Mouse (Mus musculus): ENCODE results near the gene Gm12248.
"Not testable (repeated sequence)": the region's sequence is repeated elsewhere in the genome, so short reads cannot be mapped to it uniquely, and the experiment has no call there.

Gene Gm12248

DNA sequence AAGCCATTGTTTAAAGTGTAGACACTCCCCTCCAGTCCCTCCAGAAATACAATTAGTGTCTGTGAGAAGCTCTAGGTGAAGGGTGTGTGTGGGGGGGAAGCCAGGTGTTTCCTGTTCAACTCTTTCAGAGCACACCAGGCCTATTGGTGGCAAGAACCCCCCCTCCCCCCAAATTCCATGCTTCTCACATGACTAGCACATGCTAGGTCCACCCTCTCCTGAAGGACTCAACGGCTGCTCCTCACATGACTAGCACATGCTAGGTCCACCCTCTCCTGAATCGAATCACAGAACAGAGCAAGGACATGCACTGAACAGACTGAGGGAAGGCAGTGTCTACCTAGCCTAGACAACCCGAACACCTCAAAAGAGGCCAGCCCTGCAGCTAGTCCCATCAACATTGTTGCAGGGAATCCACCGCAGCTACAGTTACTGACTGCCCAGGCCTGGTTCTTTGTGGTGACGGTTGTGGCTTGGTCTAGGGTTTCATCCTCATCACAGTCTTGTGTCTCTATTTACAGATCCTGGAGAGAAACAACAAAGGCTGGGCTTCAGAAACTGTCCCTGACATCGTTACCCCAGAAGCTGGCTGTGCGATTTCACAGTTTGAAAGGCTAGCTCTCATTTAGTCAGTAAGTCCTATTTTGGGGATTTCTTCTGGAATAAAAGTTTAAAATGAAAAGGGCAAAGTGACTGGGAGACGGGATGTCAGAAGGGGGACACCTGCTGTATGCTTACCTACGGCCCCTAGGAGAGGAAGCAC is 9.8 kb upstream of the Gm12248 start:
- no peak for DNase-seq (ENCODE audit: low spot score in 2 of 2)

DNA sequence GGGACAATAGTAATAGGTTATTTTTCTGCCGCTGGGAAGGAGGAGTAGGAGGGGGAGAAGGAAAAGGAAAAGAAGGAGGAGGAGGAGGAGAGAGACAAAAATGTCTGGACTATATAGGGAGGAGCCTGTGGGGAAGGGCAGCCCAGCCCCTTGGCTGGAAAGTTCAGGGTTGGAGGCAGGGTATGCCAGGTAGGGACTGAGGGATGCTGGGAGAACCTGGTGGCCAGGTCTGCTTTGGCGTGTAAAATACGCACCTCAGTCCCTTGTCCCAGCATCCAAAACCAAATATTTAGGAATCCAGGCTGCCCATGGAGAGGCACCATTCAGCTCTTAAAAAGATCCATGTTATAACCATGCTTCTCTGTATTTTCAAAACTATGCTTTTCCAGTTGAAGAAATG is 9.2 kb upstream of the Gm12248 start:
- no peak for DNase-seq (ENCODE audit: low spot score in 2 of 2)

DNA sequence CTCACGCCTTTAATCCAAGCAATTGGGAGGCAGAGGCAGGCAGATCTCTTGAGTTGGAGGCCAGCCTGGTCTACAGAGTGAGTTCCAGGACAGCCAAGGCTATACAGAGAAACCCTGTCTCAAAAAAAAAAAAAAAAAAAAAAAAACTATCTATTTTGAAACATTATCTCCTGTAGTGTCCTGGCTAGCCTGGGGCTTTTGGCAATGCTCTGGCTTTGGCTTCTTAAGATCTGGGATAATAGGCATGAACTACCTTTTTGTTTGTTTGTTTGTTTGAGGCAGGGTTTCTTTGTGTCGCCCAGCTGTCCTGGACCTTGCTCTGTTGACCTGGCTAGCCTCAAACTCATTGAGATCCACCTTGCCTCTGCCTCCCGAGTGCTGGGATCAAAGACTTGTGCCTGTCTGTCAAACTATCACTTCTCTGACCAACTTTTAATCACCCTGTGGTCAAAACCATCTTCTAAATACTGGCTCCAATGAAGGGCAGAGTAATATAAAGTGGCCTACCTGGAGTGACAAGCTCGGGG is 8.3 kb upstream of the Gm12248 start:
- no peak for DNase-seq (ENCODE audit: low spot score in 2 of 2)

DNA sequence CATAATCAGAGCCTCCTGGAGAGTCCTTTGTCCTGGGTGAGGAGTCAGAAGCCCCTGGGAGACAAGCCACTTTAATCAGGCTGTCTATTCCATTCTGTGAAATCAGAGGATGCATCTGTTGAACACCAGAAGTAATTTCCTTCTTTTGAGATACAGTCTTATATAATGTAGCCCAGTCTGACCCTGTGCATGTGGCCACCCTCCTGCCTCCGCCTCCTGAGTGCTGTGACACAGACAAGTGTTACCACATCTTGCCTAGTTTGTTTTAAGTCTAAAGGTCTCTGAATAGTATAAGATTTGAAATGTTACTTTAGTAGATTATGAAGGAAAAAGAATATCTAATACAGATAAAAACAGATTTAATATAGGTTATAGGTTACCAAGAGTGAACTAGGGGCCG is 7.1 kb upstream of the Gm12248 start:
- DNase-seq (ENCODE audit: low spot score in 2 of 2) = no peak

DNA sequence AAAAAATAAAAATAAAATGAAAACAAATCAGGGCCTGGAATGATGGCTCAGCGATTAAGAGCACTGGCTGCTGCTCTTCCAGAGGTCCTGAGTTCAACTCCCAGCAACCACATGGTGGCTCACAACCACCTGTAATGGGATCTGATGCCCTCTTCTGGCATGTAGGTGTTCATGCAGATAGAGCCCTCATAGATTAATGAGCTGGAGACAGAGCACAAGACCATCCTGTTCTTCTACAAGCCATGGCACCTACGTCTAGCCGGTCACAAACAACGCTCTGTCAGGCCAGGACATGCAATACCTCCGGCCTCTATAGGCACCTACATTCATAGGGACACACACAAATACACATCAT is 5.4 kb upstream of the Gm12248 start:
- not testable (repeated sequence) for DNase-seq (ENCODE audit: low spot score in 2 of 2)

DNA sequence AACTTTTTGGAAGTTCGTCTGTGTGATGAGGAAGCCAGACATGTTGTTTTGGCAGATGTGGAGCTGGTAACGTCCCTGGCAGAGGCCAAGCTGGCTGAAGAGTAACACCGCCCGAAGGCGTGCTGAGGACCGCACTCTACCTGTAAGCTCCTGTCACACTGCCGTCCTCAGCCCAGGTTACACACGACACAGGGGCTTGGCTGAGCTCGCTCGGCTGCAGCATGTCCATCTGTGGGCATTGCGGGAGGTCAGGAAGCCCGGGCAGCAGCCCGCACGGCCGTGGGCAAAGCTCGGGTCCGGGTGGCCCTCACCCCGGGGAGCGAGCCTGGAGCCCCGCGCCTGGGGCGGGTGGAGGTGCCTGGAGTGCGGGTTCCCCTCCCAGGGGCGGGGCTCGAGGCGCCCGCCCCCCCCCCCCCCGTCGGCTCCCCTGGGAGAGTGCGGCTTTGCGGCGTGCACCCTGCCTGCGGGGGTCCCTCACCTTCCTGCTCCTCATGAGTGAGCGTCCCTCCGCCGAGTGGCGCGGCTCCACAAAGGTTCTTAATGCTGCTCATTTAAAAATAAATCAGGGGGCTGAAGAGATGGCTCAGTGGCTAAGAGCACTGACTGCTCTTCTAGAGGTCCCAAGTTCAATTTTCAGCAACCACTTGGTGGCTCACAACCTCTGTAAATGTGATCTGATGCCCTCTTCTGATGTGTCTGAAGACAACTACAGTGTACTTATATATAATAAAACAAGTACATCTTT is 4.9 kb upstream of the Gm12248 start:
- no peak for DNase-seq (ENCODE audit: low spot score in 2 of 2)

DNA sequence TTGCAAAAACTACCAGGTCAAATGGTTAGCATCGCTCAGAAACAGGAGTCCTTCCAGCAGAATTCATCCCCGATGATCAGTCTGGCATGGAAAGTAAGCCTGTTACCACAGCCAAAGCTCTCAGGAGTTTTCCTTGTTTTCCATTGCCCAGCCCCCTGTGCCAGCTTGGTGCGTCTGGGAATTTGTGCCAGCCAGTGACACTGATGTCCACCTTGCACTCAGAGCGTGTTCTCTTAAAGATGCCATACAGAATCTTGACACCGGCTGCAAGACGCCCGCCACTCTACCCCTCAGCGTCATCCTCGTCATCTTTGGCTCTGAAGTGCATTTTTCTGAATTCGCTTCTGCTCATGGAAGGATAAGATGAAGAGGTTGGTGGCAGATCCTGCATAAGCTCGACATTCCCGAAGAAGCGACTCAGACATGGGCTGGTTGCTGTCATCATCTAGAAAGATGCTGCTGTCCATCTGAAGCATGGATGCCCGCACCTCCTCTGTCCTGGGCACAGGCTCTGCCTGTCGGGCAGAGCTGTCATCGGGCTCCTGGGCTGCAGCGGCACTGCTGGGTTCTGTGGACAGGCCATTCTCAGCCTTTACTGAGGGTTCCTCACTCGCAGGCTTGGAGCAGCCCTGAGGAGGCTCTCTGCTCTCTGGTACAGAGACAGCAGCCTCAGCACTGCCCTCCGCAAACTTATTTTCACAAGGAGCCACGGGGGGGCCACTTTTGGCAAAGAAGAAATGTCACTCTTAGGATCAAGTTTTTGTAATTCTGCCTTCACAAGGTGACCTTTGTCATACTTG is 4.1 kb upstream of the Gm12248 start:
- no peak for DNase-seq (ENCODE audit: low spot score in 2 of 2)

DNA sequence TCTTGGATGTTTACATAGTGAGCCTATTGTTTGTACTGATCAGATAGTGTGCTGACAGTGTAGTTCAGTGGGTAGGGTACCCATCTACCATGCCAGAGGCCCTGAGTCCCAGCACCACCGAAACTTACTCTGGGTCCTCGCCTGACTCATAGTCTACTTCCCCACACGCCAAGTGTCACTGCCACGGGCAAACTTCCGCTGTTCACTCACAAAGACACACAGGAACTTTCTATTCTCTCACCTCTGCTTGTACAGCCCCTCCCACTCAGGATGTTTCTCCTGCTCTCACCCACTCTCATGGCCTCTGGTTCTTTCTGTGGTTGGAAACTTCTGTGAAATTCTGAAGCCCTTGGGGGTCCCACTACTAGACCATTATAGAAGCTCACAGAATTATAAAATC is 3.2 kb upstream of the Gm12248 start:
- DNase-seq (ENCODE audit: low spot score in 2 of 2) = no peak

DNA sequence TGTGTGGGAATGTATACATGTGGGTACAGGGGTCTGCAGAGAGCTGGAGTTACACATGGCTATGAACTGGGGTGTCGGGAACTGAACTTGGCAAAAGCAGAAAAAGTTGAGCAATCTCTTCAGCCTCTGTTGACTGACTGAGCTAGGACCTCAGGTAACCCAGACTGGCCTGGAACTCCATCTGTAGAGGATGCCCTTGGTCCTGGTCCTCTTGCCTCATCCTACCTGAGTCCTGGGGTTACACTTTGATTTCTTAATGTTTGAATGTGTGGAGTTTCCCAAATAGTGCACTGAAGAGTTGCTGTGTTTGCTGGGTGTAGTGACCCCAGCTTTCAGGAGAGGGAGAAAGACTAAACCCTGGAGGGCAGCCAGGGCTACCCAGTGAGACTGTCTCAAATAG is 2.6 kb upstream of the Gm12248 start:
- DNase-seq (ENCODE audit: low spot score in 2 of 2) = no peak

DNA sequence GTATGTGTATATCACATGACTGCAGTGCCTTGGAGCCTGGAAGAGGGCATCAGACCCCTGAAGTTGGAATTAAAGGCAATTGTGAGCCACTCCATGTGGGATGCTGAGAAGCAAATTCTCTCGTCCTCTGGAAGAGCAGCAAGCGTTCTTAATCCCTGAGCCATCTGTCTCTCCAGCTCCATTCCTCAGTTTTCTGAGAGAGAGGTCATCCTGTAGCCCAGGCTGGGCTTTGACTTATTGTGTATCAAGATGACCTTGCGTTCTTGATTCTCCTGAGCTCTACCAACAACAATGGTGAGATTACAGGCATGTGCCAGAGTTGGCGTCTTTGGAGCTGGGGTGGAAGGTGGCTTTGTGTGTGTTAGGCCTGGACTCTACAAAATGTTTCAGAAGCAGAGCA is 1.8 kb upstream of the Gm12248 start:
- no peak for DNase-seq (ENCODE audit: low spot score in 2 of 2)

DNA sequence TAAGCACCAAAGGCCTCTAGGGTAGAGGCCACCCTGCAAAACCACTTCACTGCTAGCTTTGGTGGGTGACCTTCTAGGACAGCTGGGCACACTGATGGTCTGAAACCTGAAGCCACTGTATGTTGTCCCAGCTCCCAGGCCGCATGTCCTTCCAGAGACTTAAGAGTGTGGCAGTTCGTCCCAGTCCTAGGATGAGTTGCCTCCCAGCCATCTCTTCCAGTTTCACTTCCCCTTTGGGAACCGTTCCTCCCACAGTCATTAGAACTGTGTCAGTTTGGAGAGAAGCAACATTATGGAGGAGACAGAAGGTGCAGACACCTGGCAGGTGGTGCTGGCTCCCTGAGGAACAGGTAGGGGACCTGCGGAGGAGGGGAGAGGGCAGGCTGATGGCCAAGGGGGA is 393 bp downstream of the Gm12248 start:
- no peak for DNase-seq (ENCODE audit: low spot score in 2 of 2)

DNA sequence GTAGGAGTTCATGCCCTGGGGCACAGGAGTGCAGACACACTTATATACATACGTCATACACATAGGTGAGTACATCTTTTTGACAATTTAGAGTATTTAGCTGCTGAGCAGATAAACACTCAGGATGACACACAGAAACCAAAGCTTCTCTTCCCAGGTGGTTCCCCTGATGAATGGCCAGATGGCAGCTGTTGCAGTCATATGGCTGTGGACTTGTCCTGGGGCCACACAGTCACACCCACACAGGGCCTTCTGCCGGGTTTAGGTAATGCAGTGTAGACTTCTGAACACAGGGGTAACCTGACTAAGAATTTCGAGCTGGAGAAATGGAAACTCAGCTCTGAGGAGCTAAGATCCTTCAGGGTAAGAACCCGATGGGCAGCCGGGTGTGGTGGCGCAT is 11.2 kb downstream of the Gm12248 start:
- DNase-seq (ENCODE audit: low spot score in 2 of 2) = no peak

DNA sequence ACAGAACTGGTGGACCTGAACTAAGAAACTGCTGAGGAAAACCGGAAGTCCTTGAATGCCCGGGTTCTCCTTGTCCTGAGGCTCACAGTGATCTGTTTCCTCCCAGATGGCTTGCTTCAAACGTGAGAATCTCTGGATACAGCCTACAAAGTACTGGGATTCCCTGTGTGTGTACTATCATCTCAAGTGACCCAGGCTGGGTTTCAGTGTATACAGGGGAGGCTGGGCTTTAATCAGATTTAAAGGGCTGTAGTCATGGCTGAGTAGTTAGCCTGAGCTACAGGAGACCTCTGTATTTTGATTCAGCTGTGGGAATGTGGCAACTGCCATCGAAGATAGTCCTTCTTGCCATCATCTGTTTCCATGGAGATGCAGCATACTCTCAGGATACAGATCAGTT is 15.7 kb downstream of the Gm12248 start:
- no peak for DNase-seq (ENCODE audit: low spot score in 2 of 2)

DNA sequence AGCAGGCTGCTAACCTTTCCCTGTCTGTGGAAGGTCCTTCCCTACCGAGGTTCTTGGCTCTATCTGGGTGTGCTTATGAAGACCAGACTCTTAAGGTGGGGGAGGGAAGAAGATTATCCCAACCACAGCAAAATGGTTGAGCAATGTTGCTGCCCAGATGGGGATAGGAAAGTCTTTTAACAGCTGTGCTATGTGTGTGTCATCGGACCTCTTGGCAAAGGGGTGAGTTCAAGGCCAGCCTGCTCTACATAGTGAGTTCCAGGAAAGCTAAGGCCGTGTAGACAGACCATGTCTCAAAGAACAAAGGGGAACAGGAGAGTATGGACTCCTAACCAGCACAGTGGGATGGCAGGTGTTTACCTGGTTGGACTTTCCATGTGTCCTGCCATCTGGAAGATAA is 20.0 kb downstream of the Gm12248 start:
- no peak for DNase-seq (ENCODE audit: low spot score in 2 of 2)

DNA sequence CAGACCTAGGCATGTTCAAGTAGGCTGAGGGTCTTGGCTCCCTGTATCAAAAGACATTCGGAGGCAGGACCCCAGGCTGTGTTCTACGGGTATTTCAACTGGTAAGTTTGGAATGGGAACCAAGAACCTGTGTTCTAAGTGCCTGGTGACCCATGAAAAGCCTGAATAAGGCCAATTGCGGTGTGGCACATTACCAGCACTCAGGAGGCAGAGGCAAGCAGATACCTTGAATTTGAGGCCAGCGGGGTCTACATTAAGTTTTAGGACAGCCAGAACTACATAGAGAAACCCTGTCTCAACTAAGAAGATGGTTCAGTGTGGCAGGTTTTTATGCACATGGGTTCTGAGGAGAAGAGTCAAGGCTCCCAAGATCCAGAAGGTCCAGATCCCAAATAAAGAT is 27.9 kb downstream of the Gm12248 start:
- DNase-seq (ENCODE audit: low spot score in 2 of 2) = no peak

DNA sequence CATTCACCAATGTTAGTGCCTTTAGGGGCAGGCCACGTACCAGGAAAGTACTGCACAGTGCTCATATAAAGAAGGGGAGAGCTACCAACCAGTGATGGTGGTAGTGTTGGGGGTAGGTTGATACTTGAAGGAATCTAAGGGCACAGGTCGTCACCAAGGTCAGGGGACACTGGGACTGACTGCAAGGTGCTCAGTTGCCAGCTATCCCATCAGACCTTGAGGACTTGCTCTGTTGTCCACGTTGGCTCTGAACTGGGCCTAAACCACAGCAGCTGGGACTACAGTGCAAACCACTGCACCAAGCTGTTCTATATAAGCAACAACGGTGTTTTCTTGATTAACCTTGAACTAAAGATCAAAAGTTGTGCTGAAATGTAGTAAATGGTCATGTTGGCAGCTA is 30.3 kb downstream of the Gm12248 start:
- DNase-seq (ENCODE audit: low spot score in 2 of 2) = no peak

DNA sequence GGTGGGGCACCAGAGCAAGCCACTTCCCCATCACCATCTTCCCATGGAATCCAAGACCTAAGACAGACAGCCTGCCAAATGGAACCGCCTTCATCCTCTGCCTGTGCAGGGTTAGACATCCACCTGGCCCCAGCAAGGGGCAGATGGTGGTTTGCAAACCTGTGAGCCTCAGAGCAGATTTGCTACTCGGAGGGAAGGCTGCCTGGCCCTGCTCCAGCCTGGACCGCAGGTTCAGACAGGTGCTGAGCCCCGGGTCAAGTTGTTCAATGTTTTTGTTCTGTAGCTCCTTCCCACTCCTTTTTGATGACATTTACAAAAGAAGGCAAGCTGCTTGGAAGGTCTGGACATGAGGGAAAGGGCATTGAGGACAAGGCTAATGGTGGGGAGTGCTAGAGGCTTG is 31.7 kb downstream of the Gm12248 start:
- DNase-seq (ENCODE audit: low spot score in 2 of 2) = not testable (repeated sequence)

DNA sequence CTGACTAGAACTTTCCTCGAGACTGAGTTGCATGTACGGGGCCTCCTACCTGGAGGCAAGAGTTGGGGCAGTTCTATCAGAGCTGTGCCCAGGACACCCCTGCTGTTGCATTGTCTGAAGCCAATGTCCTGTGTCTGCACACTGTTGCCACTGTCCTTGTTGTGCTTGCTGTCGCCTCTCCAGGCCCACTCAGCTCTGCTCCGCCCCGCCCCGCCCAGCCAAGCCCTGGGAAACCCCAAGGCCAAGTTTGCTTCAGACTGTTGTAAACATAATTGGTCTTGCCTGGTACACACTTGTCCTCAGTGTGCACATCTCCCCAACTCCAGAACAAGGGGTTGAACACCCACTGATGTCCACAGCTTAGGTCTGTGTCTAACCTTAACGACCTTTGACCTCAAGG is 33.2 kb downstream of the Gm12248 start:
- DNase-seq (ENCODE audit: low spot score in 2 of 2) = not testable (repeated sequence)

DNA sequence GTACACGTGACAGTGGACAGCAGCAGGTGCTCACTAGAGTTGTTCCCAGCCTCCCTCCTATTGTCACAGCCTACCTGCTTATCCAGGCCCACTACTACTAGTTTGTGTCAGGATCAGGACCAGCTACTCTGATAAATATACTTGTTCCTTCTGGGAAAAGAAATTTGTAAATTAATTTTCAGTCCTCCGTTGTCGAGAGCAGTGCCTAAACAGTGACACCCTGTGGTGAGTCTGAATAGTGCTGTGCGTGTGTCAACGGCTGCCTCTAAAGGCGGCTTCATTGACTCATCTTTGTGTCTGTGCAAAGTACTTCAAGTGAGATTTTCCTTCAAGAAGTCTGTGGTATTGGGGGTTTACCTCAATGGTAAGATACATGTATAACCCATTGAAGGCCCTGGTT is 35.5 kb downstream of the Gm12248 start:
- no peak for DNase-seq (ENCODE audit: low spot score in 2 of 2)

DNA sequence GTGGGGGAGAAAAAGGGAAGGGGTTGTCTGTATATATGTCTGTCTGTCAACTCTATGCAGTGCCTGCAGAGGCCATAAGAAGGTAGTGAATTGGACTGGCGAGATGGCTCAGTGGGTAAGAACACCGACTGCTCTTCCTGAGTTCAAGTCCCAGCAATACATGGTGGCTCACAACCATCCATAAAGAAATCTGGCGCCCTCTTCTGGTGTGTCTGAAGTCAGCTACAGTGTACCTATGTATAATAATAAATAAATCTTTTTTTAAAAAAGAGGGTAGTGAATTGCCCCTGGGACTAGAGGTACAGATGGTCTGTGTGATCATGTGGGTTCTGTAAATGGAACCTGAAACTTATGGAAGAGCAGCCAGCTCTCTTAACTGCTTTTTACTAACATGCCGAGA is 46.5 kb downstream of the Gm12248 start:
- no peak for DNase-seq (ENCODE audit: low spot score in 2 of 2)

DNA sequence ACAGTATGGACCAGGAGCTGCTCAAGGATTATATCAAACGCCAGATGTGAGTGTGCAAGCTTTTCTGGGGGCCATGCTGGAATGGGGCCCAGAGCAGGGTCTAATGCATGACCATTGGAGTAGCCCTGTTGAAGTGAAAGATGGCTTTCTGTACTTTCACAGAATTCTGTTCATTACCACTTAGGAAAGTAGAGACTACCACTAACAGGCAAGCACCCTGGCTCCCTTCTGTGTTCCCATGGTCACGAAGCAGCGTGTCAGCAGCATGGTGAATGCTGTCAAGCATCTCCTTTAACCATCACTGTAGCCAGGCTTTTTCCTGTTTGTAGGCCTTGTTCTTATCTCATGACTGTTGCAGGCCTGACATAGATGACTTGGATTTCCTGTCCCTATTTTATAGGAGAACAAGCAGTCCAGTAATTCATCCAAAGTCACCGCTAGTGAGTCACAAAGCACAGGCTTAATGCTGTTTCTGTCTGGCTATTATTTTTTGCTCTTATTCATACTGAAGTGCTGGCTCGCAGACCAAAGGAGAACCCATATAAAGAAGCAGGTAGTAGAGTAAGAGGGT is 50.0 kb downstream of the Gm12248 start:
- no peak for DNase-seq (ENCODE audit: low spot score in 2 of 2)

DNA sequence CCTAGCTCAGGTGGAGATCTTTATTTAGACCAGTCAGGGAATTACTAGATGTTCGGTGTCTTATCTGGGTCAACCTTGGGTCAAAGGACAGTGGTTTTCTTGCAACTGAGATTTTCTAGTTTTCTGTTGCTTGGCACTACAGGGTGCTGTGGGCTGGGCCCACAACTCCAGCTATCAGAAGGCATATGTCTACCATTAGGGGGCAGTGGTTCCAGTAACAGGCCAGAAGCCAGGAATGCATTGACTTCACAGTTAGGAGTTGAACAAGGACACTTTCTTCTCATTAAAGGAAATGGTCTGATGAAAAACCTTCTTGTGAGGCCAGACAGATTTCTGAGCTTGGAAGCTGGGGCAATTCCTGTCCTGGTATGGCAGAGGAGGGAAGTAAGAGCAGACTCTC is 53.9 kb downstream of the Gm12248 start:
- no peak for DNase-seq (ENCODE audit: low spot score in 2 of 2)
